Mouse (Mus musculus) liver, adult 2 months (tissue): Measurements from ENCODE around the gene Muc1.

ENCODE experiments used
- CTCF ChIP-seq: fragments of 200-500 bp; IDR thresholded peaks from 2 replicates; pipeline ENCODE4 v1.5.1; 2011; ENCODE audit warnings: low read depth, low read length, control low read depth
- POLR2A ChIP-seq: fragments of 200-500 bp; IDR thresholded peaks from 2 replicates; pipeline ENCODE4 v1.6.1; 2011; ENCODE audit warnings: low read length, control low read depth; ENCODE audit not compliant: insufficient read depth; ENCODE audit errors: extremely low read depth

- TF ChIP-seq CTCF (no peak), POLR2A (no peak)
Measured at GRCm38 (mm10) chr3:89226361-89226760, 2.5 kb upstream of the Muc1 start.
